Mouse (Mus musculus) lung, embryonic 16.5 days (tissue): ENCODE data around the gene Dpp4. TPM values are rescaled to one million over a fixed set of nuclear protein-coding genes. Genes with fewer than 3 reads are reported as not detected.

Experiments used
- ATAC-seq: fragments of 200-750 bp; cut with Nextera tagmentation; 2 replicates; pipeline ENCODE4 v1.8.0; 2017; ENCODE audit warnings: low read depth, mild to moderate bottlenecking, moderate library complexity
- H3K27ac ChIP-seq: fragments of 300-500 bp; sonication (generic); 2 replicates; pipeline ENCODE4 v1.5.1; 2014; ENCODE audit warnings: mild to moderate bottlenecking, control low read depth, low read length
- H3K27me3 ChIP-seq: fragments of 300-500 bp; sonication (generic); 2 replicates; pipeline ENCODE4 v1.6.1; 2014; ENCODE audit warnings: low read depth, low read length, mixed read lengths; ENCODE audit not compliant: control insufficient read depth, insufficient read depth
- H3K36me3 ChIP-seq: fragments of 300-500 bp; sonication (generic); 2 replicates; pipeline ENCODE4 v1.6.1; 2014; ENCODE audit warnings: low read length; ENCODE audit not compliant: control insufficient read depth, insufficient read depth
- H3K4me1 ChIP-seq: fragments of 300-500 bp; sonication (generic); replicated peaks from 2 replicates; pipeline ENCODE4 v1.6.1; 2014; ENCODE audit warnings: low read length, mixed read lengths; ENCODE audit not compliant: control insufficient read depth, insufficient read depth
- H3K4me2 ChIP-seq: fragments of 300-500 bp; sonication (generic); 2 replicates; pipeline ENCODE4 v1.6.1; 2014; ENCODE audit warnings: low read depth, low read length, control low read depth
- H3K4me3 ChIP-seq: fragments of 300-500 bp; sonication (generic); 2 replicates; pipeline ENCODE4 v1.5.1; 2014; ENCODE audit warnings: mild to moderate bottlenecking, low read length, control low read depth
- H3K9ac ChIP-seq: fragments of 300-500 bp; sonication (generic); 2 replicates; pipeline ENCODE4 v1.6.1; 2014; ENCODE audit warnings: low read length, control low read depth
- H3K9me3 ChIP-seq: fragments of 300-500 bp; sonication (generic); 2 replicates; pipeline ENCODE4 v1.6.1; 2016; ENCODE audit warnings: low read length; ENCODE audit not compliant: control insufficient read depth
- WGBS: fragments of 180-500 bp; shearing (Covaris S2); extraction: QIAGEN DNeasy Blood & Tissue Kit; methylation state at CpG from one replicate; pipeline ENCODE4 v1.1.7; 2014; 5-methylcytosine and 5-hydroxymethylcytosine counted together
- polyA plus RNA-seq: library from polyadenylated mRNA; unstranded; fragments of >200 nt; fragmentation: Nextera tagmentation; extraction: Ambion mirVana; gene quantifications from 2 replicates; pipeline ENCODE4 v1.2.1, GENCODE M21; 2015

Dpp4 gene
- polyA plus RNA-seq, 1 experiment from 2014 or later: 32.4 TPM

DNA sequence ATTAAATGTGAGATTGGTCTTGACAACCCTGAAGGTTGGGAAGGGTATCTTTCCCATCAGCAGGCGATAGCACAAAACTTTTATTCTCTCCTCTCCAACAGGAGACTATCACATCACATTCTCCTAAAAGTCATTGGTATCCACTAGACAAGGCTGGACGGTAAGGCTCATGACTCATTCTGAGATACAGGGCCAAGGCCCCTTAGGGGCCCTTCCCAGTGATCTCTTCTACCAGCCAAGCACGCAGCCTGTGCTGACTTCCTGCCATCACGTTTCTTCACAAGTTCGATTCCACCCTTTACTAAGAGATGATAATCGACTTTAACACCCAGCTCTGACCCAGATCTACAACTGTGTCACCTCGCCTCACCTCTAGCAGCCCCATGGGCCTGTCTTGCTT is 74.9 kb downstream of the Dpp4 start:
- WGBS: 76% methylated on average over 7 of the region's 7 CpGs
- Histone ChIP-seq H3K36me3 (no peaks in the 10 kb centered on the region), H3K27me3 (no peaks in the 10 kb centered on the region), H3K9me3 (no peaks in the 10 kb centered on the region), H3K27ac (no peak overlapping the region), H3K4me1 (no peaks in the 10 kb centered on the region), H3K9ac (no peak overlapping the region), H3K4me2 (no peak overlapping the region), H3K4me3 (no peak overlapping the region)
- no peak for ATAC-seq

DNA sequence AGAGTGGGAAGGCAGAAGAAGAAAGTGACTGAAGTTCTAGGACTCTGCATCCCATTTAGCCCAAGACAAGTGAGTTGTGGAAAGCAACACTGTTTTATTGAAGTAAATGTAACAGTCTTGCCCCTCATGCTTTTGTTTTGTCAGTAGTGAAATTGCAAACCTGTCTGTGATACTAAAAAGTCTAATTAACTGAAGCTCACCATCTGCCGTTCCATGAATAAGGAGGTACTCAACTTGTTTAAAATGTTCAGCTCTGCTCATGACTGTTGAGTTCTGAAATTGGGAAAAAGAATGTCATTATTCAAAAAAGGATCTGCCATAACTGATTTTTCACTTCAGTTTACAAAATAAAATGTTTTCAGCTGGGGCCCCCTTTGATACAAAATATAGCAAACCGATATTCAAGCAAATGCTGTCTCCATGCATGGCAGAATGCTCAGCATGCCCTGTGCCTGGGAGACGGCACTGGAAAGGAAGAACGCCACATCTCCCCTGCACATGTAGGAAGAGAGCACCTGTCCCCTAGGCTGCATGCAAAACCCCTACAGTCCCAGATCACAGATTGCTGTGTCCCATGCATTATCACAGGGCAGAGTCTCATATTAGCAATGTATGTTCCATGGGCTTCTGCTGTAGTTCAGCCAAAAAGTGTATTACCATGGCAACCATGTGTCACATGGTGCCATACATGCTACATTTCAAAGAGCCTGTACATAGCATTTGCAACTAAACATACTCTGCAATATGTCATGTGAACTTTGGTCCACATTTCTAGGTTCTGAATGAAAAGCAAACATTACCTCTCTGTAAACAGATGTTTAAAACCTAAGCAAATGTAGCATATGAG is 77.4 kb downstream of the Dpp4 start:
- no peak overlapping the region for H3K27ac ChIP-seq
- 91% methylated on average over 4 of the region's 4 CpGs for WGBS
- no peaks in the 10 kb centered on the region for H3K4me1 ChIP-seq
- H3K9ac ChIP-seq: no peak overlapping the region
- H3K36me3 ChIP-seq: no peaks in the 10 kb centered on the region
- H3K9me3 ChIP-seq: no peaks in the 10 kb centered on the region
- H3K27me3 ChIP-seq: no peaks in the 10 kb centered on the region
- H3K4me3 ChIP-seq: no peak overlapping the region
- H3K4me2 ChIP-seq: no peak overlapping the region
- ATAC-seq: no peak

DNA sequence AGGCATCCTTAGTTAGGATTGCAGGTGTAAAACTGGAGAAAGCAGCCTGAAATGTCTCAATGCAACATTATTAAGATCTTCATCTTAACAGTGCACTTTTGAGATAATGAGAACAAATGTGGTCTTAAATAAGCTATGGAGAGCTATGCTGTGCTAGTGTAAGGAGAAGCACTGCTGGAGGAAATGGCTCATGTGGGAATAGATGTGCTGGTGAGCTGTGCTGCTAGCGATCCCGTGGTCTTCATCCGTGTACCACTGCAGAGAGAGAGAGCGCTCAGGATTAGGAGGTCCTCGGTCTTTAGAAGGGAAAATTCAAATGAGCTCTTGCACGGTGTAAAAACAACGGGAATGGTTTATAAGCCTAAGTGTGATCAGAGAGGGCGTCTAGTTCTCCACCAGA is 79.6 kb downstream of the Dpp4 start:
- ATAC-seq: no peak
- Histone ChIP-seq H3K9me3 (no peaks in the 10 kb centered on the region), H3K9ac (no peak overlapping the region), H3K4me2 (no peak overlapping the region), H3K36me3 (no peaks in the 10 kb centered on the region), H3K4me3 (no peak overlapping the region), H3K27ac (no peak overlapping the region), H3K27me3 (no peaks in the 10 kb centered on the region), H3K4me1 (no peaks in the 10 kb centered on the region)
- 78% methylated on average over 8 of the region's 8 CpGs for WGBS

DNA sequence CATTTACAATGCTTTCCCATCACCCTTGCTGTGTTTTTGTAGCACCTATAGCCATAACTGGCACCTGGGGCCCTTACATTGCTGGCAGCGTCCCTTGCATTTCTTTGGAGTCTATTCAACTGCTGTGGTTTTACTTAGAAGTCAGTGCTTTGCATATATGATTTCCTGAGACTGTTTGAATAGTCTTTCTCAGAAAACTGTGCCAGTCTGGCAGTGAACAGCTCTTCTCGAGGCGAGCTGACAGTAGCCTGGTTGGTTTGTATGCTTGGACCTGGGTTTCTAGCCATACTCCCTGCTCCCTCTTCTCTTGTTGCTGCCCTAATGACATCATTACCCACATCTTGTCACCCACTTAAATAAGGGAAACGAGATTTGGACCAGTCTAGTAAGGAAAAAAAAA is 80.1 kb downstream of the Dpp4 start:
- Histone ChIP-seq H3K27ac (no peak overlapping the region), H3K4me3 (no peak overlapping the region), H3K9me3 (no peaks in the 10 kb centered on the region), H3K9ac (no peak overlapping the region), H3K27me3 (no peaks in the 10 kb centered on the region), H3K4me1 (no peaks in the 10 kb centered on the region), H3K36me3 (no peaks in the 10 kb centered on the region), H3K4me2 (no peak overlapping the region)
- WGBS: 50% methylated on average over 4 of the region's 4 CpGs
- no peak for ATAC-seq

DNA sequence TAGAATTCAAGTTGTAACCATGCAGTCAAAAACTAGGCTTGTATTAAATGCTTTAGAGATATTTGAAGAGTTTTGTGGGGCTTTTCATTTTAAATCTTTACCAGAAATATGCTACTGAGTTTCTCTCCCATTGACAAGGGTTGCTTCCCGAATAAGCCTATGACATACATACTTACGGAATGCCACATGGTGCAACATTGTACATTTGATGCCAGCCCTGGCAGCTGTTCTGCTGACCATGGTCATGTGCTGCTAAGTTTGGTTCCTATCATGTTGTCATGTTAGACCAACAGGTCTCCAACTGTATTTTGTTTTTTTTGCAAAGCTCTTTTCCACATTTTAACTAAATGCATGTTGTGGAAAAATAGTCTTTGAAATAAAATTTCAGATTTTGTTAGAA is 86.6 kb downstream of the Dpp4 start:
- Histone ChIP-seq H3K9me3 (no peaks in the 10 kb centered on the region), H3K4me1 (no peaks in the 10 kb centered on the region), H3K27ac (no peak overlapping the region), H3K4me2 (no peak overlapping the region), H3K9ac (no peak overlapping the region), H3K27me3 (no peaks in the 10 kb centered on the region), H3K4me3 (no peak overlapping the region), H3K36me3 (no peaks in the 10 kb centered on the region)
- ATAC-seq: no peak
- WGBS: 81% methylated on average over 2 of the region's 2 CpGs

DNA sequence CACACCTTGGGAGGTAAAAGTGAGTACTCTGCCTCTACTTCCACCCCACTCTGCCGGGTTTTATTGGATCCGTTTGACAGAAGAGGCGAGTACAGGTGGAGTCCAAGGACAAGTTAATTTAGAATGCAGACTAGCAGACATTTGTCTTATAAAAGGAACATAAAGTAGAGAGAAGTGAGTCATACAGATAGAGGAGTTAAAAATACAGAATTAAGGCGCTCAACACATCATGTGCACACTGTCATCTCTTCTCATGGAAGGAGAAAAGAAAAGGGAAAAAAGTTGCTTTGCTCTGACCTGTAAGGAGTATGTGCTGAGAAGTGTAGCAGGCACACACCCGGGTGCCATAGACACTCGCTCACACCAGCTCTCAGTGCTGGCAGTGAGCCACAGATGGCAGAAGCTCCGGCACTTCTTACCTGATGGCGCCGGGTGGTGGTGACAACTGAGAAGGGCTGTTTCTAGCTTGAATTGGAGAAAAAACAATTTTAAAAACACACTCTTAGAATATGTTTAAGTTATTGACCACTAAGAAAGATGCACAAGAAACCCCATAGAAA is 88.9 kb downstream of the Dpp4 start:
- Histone ChIP-seq H3K4me1 (no peaks in the 10 kb centered on the region), H3K9me3 (no peaks in the 10 kb centered on the region), H3K27me3 (no peaks in the 10 kb centered on the region), H3K4me3 (no peak overlapping the region), H3K9ac (no peak overlapping the region), H3K27ac (no peak overlapping the region), H3K4me2 (no peak overlapping the region), H3K36me3 (no peaks in the 10 kb centered on the region)
- 79% methylated on average over 9 of the region's 9 CpGs for WGBS
- ATAC-seq: no peak

DNA sequence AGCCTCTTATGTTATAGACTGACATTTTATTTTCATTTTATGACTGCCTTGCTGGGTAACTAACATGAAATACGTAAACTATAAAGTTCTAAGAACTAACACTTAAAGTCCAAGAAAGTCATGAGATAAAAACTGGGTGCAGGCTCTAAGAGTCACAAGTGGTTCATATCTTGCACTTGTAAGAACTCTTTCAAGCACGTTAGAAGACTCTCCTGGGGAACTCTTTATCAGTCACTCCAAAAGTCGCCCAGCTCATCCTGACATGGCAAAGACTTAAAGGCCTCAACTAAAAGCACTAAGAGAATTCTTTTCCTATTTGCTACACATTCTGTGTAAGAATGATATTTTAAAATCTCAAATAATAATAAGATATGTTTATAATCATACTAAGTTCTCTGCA is 92.5 kb downstream of the Dpp4 start:
- WGBS: 59% methylated on average over 3 of the region's 3 CpGs
- Histone ChIP-seq H3K36me3 (no peaks in the 10 kb centered on the region), H3K27me3 (no peaks in the 10 kb centered on the region), H3K9me3 (no peaks in the 10 kb centered on the region), H3K4me3 (no peak overlapping the region), H3K9ac (no peak overlapping the region), H3K4me2 (no peak overlapping the region), H3K4me1 (no peaks in the 10 kb centered on the region), H3K27ac (no peak overlapping the region)
- ATAC-seq: no peak

DNA sequence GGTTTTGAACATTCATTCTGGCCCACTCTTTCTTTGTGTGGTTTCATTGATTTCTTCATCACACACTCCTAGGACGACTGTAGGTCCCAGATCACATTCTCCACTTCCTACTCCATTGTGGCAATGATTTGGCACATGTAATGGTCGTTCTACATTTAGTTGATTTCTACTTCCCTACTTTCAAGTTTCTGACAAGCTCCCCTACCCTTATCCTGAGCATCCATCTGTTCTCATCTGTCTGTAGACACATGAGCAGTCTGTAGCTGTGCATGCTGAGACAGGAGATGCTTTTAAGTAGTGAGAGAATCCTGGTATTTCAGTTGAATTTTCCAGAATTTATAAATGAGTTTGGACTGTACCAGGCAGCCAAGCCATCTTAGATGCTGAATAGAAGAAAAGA is 95.1 kb downstream of the Dpp4 start:
- WGBS: 58% methylated on average over 2 of the region's 2 CpGs
- no peaks in the 10 kb centered on the region for H3K4me1 ChIP-seq
- no peak overlapping the region for H3K9ac ChIP-seq

DNA sequence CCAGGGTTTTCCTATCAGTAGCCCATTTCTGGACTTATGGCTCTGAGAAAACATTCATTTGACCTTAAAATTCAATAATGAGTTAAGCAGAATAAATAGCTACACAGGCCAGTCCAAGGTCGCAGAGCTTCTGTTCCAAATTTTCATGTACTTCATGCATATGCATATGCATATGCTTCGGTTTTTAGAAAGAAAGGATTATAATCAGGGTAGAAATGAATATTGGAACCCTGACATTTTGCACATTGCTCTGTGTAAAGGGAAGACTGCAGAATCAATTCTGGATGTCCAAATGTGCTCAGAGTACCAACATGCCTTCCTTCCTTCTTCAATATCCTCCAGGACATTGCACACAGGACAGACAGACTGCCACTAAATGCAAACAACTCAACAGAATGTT is 104.6 kb downstream of the Dpp4 start:
- Histone ChIP-seq H3K27me3 (no peaks in the 10 kb centered on the region), H3K9ac (no peak overlapping the region), H3K4me2 (no peak overlapping the region), H3K9me3 (no peaks in the 10 kb centered on the region), H3K4me3 (no peak overlapping the region), H3K4me1 (no peaks in the 10 kb centered on the region), H3K27ac (no peak overlapping the region), H3K36me3 (no peaks in the 10 kb centered on the region)
- 84% methylated on average over 2 of the region's 2 CpGs for WGBS
- no peak for ATAC-seq

More for the DNA sequence above, 95.1 kb downstream of the Dpp4 start:
- H3K27ac ChIP-seq: no peak overlapping the region
- no peaks in the 10 kb centered on the region for H3K9me3 ChIP-seq
- ATAC-seq: no peak
- H3K4me2 ChIP-seq: no peak overlapping the region
- H3K36me3 ChIP-seq: no peaks in the 10 kb centered on the region
- H3K27me3 ChIP-seq: no peaks in the 10 kb centered on the region
- no peak overlapping the region for H3K4me3 ChIP-seq
